Mouse (Mus musculus) right cerebral cortex, postnatal 36 days (tissue): ENCODE measurements around the gene Zc3h12c.

Experiments used
- DNase-seq, 2 experiments: peaks; one replicate each; pipeline ENCODE4 v3.0.0; 2022; ENCODE audit warnings: low spot score in 2 of 2, mixed read lengths in 1 of 2

Zc3h12c gene

DNA sequence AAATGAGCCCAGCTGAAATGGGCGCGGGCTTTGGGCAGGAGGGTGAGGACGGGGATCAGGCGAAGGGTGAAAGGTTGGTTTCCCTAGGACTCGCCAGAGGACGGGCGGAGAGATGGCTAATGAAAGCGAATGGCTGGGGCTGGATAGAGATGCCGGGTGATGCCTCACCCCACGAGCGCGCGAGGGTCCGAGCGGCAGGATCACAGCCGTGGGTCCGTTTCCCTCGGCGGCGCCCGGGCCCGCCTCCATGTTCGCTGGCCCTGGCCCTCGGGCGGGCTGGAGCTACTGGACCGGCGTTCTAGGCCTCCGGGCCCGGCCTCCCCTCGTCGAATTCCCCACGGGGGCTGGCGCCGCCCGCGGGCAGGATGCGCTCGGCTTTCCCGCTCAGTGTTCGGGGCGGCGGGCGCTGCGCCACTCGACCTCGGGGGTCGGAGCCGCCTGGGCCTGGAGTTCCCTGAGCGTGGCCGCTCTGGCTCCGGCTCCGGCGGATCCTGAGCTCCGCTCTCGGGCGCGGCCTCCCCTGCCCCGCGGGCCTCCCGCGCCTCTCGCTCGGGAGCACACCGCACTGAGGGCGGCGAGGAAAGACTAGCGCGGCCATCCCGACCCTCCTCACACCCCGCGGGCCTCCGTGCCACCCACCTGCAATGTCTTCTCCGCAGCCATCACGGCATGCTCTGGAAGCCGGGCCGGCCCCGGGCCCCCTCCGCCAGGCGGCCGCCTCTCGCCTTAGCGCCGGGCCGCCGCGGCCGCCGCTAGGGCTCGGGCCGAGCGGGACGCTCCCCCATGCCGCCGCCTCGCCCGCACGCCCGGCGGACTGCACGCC, at the start of gene Zc3h12c:
Gene Zc3h12c, minus strand, starts transcription at position 710 of the 823 bp plus-strand sequence.
- peak; percentile 13 to 27 for DNase-seq

- DNase-seq: no peak
Observed at GRCm38 (mm10) chr9:52217636-52218035, 49.3 kb upstream of the Zc3h12c start.

DNA sequence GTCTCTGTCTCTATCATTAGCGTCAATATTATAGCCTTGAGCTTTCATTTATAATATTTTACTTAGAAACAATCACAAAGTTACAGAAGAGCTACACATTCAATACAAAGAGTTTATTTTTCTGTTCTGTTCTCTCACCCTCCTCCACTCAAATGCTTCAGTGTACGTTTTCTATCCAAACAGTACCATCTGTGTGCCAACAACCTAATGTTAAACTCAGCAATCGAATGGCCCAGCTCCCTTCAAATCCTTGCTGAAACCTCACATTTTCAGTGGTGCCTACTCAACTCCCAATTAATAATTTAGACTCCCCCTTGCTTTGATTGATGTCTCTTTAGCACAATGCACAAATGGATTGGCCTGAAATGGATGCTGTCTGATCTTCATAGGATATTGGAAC, 46.9 kb upstream of the Zc3h12c start:
- DNase-seq: no peak

- no peak for DNase-seq
Observed at GRCm38 (mm10) chr9:52212416-52212815, 44.0 kb upstream of the Zc3h12c start.

- DNase-seq: no peak
Observed at GRCm38 (mm10) chr9:52208510-52209030, 40.2 kb upstream of the Zc3h12c start.

GRCm38 (mm10) chr9:52203189-52203588, 34.8 kb upstream of the Zc3h12c start:
- DNase-seq: peak; percentile 24 to 36

- DNase-seq: no peak
Observed at GRCm38 (mm10) chr9:52200271-52200670, 31.9 kb upstream of the Zc3h12c start.

- no peak for DNase-seq
Observed at GRCm38 (mm10) chr9:52195853-52196252, 27.5 kb upstream of the Zc3h12c start.

- DNase-seq: no peak
Observed at GRCm38 (mm10) chr9:52193851-52194250, 25.5 kb upstream of the Zc3h12c start.

DNA sequence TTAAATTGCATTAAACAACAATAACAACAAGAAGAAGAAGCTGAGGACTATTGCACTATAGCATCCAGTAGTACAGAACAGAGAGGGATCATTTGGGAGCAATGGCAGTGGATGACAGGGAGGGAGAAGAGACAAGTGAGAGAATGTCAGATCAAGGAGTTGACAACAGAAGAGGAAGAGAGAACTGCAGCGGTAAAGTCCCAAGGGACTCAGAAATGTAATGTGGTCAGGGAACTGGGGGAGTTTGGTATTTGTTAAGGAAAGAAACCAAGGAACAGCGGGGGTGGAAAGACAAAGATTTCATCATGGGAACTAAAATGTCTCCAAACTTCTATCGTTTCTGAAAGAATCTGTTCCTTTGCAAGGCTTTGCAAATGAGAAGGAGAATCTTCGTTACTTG, 22.5 kb upstream of the Zc3h12c start:
- DNase-seq: no peak

DNA sequence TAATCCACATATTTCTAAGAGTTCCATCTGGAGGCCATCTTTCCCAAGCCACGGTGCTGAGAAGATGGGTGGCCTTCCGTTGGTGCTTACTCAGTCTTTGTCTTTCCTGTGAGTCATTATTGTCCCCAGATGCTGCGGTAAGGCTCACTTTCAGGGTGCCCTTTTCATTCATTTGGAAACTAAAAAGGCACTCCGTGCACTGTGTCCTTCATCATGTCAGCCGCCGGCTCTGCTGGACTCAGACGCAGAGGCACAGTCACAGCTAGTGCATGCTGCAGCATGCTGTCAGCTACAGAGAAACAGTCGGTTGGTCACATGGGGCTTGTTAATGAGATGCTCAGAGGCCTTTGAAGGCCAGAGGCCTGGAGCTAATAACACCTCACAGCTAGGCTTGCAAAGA, 19.7 kb upstream of the Zc3h12c start:
- DNase-seq: no peak

GRCm38 (mm10) chr9:52186296-52186941, 18.0 kb upstream of the Zc3h12c start:
- DNase-seq: no peak

DNA sequence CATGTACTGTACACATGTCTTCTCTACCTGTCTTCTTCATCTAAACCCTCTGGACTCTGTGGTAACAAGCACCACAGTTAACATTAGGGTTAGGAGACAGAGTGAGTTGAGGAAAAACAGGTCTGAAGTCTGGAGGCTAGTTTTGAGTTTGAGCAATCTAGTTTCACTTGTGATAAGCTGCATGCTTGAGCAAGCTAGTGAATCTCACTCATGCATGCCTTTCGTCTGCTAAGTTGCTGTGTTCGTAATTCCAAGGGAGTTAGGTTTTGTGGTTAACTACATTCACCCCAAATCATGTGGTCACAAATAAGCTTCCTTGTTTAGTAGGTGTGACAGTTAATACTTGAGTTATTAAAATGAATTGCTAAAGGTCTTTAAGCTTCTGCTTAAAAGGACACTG, 13.0 kb upstream of the Zc3h12c start:
- DNase-seq: no peak

DNA sequence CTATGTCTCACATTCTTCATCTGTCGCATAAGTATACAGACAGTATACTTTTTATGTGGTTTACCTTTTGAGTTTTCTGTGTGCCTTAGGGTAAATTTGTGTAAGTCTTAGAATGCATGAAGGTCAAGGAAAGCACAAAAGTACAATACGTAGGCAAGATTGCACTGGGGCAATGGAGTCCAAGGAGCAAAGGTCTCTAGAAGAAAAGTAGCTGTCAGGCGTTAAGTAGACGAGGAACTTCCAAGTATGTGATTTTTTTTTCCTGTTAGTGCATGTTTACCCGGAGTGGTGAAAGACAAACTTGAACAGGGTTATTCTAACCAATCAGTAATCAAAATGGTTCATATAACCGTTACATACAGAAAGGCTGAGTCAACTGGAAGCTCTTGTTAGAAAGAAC, 12.5 kb upstream of the Zc3h12c start:
- no peak for DNase-seq

DNA sequence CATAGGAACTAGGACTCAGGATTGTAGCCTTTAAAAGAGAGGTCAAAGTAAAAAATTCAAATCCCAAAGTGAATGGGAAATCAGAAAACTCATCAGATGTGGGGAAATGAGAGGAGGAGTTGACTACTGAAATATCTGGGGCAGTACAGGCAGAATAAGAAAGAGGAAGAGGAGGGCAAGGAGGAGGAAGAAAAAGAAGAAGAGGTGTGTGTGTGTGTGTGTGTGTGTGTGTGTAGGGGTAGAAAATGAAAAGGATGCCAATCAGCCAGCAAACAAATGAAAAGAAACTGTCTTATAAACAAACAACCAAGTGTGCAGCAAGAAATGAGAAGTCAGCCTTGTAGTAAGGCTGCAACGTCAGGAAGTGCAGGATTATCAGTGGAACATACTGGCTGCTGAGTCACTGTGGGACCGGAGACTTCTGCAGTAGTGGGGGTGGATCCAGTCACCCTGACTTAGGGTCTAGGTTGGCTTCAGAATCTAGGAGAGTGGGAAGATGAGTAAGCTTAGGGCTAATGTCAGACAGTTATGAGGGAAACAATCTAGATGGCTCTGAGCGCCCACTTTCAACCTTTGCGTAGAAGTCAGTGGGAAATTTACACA, 7.0 kb upstream of the Zc3h12c start:
- DNase-seq: no peak

- DNase-seq: no peak
Observed at GRCm38 (mm10) chr9:52174671-52175111, 6.3 kb upstream of the Zc3h12c start.

- no peak for DNase-seq
Observed at GRCm38 (mm10) chr9:52173937-52174336, 5.6 kb upstream of the Zc3h12c start.

DNA sequence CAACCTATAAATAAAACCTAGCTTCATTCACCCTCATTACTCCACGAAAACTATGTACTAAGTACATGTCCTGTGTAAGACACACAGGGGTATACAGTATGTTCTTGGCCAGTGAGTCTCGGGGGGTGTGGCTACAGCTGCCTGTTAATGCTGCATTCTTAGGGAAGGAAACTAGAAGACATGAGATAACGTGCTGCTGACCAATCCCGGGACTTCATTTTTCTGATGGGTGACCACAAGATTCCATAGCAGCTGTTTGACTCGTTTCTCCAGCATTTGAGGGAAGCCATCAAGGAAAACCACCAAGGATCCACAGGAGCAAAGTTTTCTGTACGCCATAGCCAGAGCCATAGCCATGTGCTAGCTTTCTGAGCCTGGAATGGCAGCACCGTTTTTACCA, 4.2 kb upstream of the Zc3h12c start:
- DNase-seq: no peak

DNA sequence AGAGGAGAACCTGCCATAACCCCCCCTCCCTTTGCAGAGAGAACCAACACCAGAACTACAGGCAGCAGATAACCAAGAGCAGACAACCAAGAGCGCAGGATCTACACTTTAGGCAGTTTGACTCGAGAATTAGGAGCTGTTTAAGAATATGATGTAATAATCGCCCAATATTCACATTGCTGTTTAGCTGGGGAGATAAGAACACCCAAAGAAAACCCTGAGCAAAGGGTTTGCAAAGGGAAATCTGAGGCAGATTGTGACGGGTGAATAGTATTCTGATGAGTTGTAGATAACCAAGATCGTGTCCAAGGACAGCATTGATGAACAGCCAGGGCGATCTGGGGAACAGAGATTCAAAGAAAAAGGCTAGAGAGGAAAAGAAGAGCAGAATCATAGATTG, 2.3 kb upstream of the Zc3h12c start:
- no peak for DNase-seq

- no peak for DNase-seq
Observed at GRCm38 (mm10) chr9:52170131-52170530, 1.8 kb upstream of the Zc3h12c start.

GRCm38 (mm10) chr9:52168686-52169270, 406 bp upstream of the Zc3h12c start:
- DNase-seq: peak; percentile 55 to 67

DNA sequence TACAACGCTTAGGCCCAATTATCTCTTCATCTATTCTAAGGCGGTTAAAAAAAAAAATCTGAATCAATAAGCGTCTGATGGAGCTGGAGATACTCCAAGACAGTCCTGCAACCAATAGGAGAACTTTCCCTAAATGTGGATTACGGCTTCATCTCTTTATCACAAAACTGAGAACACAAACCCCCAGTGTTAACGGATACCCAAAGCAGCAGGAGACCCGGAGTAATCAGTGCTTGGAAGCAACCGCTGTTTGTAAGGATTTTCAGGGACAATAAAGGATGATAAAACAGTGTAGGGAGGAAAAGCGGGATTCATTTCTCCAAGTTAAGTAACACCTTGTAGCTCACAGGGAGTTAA, 888 bp downstream of the Zc3h12c start:
- no peak for DNase-seq
